Mouse (Mus musculus) cerebral cortex, adult 2 months (tissue): ENCODE data around the gene Plin2.

Source experiments
- WGBS: fragments of 180-500 bp; shearing (Covaris S2); methylation state at CpG from one replicate; pipeline ENCODE4 v1.1.7; 2018; 5-methylcytosine and 5-hydroxymethylcytosine counted together

Plin2 gene

DNA sequence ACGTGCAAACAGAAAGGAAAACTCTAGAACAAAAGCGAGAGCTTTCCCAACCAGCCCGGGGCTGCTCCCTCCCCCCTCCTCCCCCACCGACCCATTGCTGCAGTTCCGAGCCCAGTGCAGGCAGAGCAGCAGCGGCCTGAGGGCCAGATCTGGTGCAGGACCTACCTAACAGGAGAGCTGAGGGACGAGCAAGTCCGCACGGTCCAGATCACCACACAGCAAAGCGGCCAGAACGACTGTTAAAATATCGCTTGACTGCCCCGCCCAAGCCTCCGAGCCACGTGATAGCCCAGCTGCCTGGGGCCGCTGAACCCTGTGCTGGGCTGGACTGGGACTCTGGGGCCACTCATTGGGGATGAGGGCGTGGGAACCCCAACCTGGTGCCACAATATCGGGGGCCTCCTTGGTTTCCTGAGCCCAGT lies at the start of gene Plin2:
TSS of gene Plin2 (minus strand) at position 281 of the 422 bp plus-strand sequence.
- WGBS, result 3% methylated on average over 18 of the region's 18 CpGs

DNA sequence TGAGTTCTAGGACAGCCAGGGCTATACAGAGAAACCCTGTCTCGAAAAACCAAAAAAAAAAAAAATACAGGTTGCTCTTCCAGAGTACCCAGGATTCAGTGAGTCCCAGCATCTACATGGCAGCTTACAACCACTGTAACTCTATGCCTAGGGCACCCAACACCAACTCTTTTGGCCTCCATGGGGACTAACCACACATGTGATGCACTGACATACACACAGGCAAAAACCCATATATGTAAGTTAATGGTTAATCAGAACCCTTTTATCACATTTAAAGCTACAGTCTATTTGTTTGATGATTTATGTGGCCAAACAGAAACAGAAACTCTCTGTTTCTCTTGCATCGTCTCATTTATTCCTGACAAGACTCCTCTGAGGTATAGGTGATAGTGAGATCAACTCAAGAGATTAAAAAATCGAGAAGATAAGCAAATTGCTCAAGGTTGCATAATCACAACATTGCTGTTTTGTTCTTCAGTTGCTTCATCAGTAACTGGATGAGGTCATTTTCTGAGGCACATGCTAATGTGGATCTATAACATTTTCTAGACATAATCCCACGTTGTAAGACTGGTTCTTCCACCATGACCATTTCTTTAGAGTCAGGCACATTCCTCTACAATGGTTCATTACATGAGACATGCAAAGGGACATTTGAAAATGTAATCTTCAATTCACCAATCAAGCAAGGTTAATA lies 49.2 kb upstream of the Plin2 start:
- 84% methylated on average over 4 of the region's 4 CpGs for WGBS

DNA sequence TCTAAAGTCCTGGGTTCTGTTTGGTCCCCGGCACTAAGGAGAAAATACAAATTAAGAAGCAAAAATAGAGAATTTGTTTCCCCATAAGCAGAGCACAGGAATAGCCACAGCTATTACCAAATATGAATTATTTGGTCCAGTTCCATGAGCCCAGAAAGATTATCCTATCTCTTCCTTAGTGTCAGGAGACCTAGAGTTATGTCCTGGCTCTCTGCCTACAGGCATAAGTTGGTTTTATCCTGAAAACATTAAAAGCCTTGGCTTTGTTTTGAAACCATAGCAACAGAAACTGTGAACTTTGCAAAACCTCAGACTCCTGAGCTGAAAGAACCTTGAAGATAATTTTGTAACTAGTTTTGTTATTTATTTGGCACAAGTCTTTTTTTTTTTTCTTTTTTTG lies 47.3 kb upstream of the Plin2 start:
- WGBS, result 54% methylated on average over 1 of the region's 1 CpGs

DNA sequence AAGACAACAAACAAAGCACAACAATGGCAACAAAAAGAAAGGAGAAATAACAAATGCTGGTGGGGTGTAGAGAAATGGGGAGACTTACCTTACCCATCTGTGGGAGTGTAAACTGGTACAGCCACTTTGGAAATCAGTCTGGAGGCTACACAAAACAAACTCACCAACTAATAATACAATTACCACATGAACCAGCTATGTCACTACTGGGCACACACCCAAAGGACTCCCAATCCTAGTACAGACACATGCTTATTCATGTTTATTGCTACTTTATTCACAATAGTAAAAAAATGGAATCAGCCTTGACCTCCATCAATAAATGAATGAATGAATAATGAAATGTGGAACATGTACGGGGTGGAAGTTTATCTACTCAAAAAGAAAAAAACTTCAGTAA lies 45.5 kb upstream of the Plin2 start:
- 92% methylated on average over 1 of the region's 1 CpGs for WGBS

DNA sequence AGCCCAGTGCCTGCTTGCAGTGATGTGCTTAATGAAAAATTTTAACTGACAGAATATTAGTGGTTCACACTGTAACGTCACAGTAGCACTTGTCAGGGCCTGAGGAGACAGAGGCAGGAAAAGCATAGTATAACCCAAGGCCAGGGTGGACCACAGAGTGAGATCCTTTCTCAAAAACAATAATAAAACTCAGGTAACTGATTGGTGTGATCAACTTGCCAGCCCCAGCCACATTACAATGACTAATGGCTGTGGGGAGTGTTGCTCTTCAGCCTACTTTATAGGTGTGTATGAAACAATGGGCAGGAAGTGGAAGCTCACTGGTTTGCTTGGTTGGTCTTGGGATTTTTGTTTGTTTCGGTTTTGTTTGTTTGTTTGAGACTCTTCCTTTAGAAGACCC lies 43.7 kb upstream of the Plin2 start:
- 79% methylated on average over 2 of the region's 2 CpGs for WGBS

DNA sequence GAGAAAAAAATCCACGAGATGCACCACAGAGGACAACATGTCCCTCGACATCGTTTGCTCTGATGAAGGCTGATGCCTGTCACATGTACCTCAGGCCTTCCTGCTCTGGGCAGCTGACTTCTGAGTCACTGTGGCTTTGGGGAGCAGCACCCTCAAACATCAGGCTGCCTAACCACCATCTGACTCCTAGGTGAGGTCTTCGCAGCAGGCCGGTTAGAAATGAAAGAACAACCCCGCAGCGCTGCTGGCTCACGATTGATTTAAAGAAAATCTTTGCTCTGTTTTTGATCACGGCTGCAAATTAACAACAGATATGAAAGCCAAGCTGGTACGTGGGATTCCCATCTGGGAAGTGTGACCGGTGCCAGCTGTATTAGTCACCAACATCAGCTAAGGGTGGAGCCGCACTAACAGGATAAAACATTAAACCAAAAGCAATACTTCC lies 42.9 kb upstream of the Plin2 start:
- 39% methylated on average over 12 of the region's 12 CpGs for WGBS

DNA sequence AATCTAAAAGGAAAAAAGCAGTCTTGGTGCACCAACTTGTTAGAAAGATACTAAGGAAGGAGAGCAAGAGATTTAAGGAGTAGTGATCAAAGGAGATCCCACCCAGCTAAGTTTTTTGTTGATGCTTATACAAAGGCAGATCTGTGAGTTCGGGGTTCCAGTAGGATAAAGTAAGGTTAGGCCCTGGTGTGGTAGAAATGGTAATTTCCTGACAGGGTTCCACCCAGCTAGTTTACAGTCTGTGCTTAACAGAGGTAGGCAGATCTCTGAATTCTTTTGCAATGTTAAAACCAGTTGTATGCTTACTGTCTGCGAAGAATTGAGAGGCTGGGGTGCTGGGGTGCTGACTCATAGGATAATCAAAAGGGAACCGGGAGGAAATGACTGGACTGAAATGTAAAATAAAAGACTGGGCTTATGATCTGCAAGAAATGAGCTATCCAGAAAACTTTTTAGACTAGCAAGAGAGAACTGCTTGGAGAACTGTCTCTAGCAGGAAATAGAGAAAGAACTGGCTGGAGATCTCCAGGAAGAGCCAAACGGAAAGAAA lies 40.9 kb upstream of the Plin2 start:
- 68% methylated on average over 4 of the region's 4 CpGs for WGBS

DNA sequence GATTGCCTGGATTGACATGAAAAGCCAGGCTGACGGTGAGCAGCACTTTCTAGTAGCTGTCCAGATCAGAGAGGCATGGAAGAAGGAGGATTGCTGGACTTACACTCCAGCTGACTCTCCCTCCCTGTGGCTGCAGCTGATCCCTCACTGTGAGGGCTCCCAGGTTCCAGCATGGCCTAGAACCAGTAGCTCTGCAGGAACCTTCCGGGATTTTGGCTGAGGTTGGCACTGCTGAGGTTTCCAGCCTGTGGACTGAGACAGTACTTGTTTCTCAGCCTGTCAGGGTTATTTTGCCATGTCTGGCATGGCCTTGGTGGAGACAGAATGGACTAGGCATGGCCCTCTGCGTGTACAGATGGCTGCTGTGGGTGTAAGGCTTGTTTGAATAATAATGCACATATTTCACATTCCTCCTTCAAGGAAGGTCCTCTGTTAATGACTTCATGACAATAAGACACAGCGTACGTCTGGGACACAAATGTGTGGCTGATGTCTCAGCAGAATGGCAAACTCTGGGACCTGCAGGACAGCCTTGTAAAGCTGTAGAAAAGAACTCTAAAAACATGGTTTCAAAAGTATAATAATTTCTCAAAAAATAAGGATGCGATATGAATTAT lies 40.3 kb upstream of the Plin2 start:
- WGBS, result 81% methylated on average over 6 of the region's 6 CpGs

DNA sequence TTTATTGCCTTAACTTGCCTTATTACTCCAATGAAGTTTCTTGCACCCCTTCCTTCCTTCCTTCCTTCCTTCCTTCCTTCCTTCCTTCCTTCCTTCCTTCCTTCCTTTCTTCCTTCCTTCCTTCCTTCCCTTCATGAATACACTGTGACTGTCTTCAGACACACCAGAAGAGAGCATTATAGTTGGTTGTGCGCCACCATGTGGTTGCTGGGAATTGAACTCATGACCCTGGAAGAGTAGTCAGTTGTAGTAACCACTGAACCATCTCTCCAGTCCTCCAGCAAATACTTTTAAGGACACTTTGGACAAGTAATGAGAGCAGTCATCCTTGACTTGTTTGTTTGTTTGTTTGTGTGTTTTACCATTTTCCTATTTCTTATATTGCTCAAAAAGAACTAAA lies 38.9 kb upstream of the Plin2 start:
- 50% methylated on average over 1 of the region's 1 CpGs for WGBS

DNA sequence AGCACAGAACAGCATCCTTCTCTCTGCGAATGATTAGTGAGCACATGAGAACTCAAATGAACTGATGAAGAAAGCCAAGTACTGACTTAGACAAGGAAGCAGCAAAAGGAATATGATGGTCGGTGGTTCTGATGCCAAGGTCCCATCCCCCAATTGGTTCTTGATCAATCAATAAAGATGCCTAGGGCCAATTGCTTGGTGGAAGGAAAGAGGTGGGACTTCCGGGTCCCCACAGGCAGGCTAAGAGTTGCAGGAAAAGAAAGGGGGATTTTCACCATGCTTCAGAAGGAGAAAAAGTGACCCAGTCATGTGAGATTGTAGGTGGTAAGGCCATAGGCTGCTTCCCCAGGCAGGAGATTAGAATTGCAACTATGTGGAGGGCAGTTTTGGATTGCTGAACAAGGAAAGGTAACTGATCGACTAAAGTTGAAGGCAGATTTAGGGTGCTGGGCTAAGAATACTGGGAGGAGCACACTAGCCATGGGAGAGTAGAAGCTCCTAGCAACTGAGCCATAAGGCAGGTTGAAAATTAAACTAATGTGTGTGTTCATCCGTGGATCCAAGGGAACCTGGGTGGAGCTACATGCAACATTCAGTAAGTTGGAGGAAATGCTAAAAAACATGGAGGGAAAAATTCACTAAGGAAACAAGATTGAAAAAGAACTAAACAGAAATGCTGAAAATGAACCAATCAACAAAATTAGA lies 29.5 kb upstream of the Plin2 start:
- 78% methylated on average over 5 of the region's 5 CpGs for WGBS

DNA sequence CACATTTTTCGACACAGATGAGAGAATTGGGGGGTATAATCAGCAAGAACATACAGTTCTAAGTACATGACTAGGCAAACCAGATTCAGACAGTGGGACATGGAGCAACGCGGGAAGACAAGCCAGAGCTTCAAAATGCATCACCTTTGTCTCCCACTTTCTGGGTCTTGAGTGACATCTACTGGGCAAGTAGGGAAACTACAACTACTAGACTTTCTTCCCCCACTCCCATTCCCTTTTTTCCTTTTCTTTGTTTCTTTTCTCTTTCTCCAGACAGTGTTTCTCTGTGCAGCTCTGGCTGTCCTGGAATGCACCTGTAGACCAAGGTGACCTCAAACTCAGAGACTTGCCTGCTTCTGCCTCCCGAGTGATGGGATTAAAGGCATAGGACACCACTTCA lies 27.0 kb upstream of the Plin2 start:
- 7% methylated on average over 4 of the region's 4 CpGs for WGBS

DNA sequence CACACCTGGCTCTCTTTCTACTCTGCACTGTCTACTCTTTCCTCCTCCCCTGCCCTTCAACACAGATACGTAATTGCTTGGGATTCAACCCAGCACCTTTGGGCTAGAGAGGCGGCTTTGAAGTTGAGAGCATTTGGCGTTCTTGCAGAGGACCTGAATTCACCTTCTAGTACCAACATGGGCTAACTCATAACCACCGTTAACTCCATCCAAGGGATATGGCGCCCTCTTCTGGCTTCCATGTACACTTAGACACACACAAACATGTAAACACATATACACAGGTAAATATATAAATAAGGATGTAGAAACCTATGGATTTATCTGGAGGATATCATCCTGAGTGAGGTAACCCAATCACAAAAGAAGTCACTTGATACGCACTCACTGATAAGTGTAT lies 25.2 kb upstream of the Plin2 start:
- WGBS, result 56% methylated on average over 6 of the region's 6 CpGs

DNA sequence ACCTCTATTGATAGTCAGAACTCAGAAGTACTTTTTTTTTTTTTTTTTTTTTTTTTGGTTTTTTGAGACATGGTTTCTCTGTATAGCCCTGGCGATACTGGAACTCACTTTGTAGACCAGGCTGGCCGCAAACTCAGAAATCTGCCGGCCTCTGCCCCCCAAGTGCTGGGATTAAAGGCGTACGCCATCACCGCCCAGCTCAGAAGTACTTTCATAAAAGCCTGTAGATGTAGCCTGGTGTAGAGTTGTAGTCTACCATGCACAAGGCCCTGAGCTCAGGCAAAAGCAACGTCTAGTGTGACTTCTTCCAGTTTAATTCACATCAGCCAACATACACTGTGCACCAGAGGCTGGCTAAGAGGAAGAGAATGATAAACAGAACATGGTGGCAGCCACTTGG lies 23.1 kb upstream of the Plin2 start:
- 94% methylated on average over 7 of the region's 7 CpGs for WGBS

DNA sequence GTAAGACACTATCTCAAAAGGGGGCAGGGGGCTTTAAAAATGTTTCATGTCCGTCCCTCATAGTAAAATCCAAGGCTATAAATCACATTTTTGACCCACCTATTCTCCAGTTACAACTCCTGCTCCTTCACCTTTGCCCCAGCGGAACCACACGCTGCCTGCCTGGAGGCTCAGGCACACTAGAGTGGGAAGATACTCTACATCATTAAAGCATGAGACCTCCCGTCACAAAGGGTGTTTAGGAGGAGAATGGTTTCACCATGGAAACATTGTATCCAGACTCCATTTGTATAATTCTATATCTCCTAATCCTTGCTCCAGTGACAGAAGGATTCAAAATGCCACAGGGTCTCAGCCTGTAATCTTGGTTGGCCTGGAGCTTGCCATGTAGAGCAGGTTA lies 21.4 kb upstream of the Plin2 start:
- 91% methylated on average over 4 of the region's 4 CpGs for WGBS

DNA sequence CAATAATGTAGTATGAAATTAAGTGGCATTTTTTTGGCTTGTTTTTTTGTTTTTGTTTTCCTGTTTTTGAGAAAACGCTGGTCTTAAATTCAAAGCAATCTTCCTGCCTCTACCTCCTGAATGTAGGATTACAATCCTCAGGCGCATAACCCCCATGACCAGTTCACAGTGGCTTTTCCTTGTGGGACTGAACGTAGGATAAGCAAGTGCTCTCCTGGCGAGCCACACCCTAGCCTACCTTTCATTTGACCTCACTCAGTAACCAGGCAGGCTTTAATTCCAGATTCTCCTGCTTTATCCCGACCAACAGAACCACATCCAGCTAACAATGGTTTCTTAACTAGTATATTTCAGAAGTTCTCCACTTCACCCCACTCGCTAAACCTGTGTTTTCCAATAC lies 20.9 kb upstream of the Plin2 start:
- WGBS, result 93% methylated on average over 6 of the region's 6 CpGs

DNA sequence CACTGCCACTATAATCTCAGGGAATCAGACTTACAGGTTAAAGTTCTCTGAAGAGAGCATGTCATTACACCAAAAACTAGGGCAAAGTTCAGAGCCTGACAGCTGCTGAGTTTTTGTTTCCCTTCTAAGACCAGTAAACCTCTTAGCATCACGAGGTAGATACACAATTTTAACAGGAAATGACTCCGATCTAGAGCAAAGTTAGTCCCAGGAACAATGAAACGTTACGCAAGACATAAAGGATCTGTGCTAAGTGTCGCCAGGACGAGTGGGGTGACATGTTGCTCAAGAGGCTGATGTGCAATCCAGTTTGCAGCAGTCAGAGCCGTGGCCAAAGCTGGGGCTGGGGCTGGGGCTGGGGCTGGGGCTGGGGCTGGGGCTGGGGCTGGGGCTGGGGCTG lies 20.3 kb upstream of the Plin2 start:
- WGBS, result 65% methylated on average over 7 of the region's 7 CpGs

DNA sequence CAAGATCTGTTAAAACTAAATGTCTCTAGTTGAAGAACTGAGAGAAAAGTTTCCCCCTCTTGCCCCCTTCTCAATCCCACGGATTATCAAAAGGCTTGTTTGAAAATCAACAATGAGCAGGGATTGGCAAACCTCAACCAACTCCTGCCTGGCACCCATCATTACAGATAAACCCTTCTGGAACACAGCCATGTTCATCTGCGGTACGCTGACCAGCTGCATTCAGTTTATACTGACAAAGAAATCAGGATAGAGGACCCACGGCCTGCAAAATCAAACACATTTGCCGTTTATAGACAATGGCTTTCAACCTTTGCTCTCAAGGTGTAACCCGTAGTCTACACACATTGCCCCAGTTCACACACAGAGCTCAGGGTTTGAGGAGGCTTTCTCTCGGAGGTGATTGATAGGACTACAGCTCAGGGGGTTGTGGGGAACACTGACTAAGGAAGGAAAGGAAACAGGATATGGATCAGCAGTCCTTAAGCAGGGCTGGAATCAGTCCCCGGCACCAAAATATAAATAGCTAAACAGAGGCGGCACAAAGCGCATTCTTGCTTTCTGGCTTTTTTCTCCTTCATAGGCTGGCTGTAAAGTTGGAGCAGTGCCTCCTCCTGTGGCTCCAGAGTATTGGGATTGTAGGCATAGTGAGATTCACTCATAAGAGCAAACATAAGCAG lies 19.3 kb upstream of the Plin2 start:
- 58% methylated on average over 10 of the region's 10 CpGs for WGBS

DNA sequence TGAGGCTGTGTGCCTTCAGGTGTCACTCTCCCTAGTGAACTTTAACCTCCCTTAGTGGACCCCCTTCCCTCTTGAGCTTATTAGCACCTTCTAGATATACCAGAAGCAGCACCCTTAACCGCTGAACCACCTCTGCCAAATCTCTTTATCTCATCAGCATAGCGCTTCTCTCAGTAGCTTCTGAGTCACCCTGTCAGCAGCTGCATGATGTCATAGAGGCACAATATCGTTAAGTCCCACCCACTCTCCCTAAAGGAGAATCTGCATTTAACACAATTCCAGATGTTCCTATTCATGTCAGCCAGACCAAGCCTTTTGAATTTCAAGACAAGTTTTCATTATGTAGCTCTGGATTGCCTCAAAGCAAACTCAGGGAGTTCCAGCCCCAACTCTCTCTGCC lies 16.7 kb upstream of the Plin2 start:
- 74% methylated on average over 3 of the region's 3 CpGs for WGBS

DNA sequence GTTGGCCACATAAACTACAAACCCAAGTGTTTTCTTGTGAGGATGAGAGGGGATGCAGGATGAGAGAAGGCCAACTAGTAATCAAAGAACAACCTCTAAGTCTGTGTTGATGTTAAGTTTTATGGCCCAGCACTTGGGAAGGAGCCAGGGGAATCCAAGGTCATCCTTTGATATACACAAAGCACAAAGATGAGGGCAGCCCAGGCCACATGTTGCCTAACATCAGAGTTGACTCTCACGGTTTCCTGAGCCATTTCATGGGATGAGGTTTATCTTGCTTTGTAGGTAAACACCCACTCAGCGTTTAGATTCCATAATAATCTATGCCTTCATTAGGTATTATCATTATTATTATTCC lies 16.1 kb upstream of the Plin2 start:
- WGBS, result 71% methylated on average over 2 of the region's 2 CpGs

DNA sequence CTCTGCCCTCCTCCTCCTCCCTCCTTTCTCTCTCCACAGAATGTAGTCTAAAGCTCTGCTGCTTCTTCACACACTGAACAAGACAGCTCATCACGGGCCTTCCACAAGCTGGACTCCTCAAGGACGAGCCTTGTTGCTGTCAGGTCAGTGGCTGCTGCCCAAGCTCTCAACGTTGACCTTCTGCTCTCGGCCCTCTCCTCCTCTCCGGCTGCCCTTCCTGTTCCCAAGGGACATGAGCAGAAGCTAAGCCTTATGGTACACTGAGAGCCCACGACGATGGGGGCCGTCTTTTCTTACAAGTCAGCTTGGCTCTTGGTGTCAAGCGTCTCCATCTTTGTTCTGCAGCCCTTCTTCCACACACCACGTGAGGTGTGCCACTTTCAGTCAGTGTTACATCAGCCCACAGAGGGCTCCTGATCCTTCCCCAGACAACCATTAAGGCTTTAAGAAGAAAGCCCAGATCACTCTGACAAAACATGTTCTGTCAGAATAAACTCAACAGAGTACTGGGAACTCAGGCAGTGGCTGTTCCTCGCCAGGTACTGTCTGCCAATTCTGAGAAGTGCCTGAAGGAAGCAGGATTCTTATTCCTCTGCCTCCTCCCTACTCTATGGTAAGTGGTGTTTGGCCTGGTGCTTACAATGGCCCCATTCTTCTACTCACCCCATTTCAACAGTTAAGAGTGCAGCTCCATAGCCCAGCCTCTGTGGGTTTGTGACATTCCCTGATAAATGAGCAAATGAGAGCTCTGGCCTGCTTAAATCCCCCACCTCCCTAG lies 15.6 kb upstream of the Plin2 start:
- WGBS, result 83% methylated on average over 11 of the region's 11 CpGs

DNA sequence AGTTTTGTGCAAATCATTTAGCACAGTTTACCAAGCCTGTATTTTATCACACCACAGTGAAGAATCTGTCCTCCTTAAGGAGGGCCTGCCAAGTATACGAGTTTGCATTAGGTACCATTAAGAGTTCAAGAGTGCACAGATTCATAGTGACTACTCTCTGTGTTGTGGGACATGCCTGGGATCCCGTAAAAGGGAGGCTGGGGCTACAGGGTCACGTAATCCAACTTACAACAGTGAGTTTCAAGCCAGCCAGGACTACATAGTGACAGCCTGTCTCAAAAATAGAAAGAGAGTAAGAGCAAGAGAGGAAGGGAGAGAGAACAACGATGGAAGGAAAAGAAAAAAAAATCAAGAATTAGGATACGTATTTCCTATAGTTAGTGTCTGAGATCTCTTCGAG lies 14.9 kb upstream of the Plin2 start:
- WGBS, result 88% methylated on average over 6 of the region's 6 CpGs

DNA sequence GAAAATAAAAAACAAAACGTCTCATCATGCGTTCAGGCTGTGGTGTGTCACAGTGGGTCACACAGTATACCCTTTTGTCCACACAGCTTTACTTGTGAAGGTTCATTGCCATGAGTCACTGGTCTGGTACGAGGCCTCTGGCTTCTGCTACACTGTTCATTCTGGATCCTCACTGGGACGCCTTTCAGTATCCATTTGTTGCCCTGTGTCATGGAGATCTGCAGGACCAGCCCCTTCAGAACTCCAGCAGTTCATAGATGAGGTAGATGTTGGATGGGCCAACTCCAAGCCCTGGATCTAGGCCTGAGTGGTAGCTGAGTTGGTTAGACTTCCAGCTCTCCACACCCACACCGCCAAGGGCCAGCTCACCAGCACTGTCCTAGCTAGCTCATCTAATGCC lies 13.9 kb upstream of the Plin2 start:
- 83% methylated on average over 5 of the region's 5 CpGs for WGBS
